Mouse (Mus musculus) liver (tissue): ENCODE data around the gene Trabd.
A peak's percentile ranks its signal among the peaks of the same experiment; 100 is the strongest.

ENCODE experiments used
- DNase-seq: peaks from one replicate; pipeline ENCODE4 v3.0.0-alpha.2; 2020; ENCODE audit warnings: mixed read lengths

Gene Trabd

GRCm38 (mm10) chr15:89128382-89129350 is 53.7 kb downstream of the Trabd start, which contains the start of gene Hdac10:
Hdac10 (minus strand) TSS chr15:89128700.
- peak; percentile 86 for DNase-seq

GRCm38 (mm10) chr15:89130245-89130644 is 55.3 kb downstream of the Trabd start:
- DNase-seq, result no peak

- peak; percentile 31 for DNase-seq
These were observed 56.4 kb downstream of the Trabd start for GRCm38 (mm10) chr15:89131316-89131715.
